Mouse (Mus musculus) left cerebral cortex, adult 18-20 months (tissue): ENCODE measurements around the gene Car4. TPM values are rescaled to one million over a fixed set of nuclear protein-coding genes. Genes with fewer than 3 reads are reported as not detected.
A peak's percentile ranks its signal among the peaks of the same experiment; 100 is the strongest.

Experiments
- DNase-seq, 2 experiments: peaks; one replicate each; pipeline ENCODE4 v3.0.0; 2021 to 2022; ENCODE audit warnings: low spot score in 2 of 2, mixed read lengths in 1 of 2
- total RNA-seq, 2 experiments: library from RNA; stranded (reverse); gene quantifications; 2 replicates each; pipeline ENCODE4 v1.2.3; 2021

Gene Car4
- total RNA-seq, 2 experiments from 2014 or later = 58.5 to 66.3 TPM

GRCm38 (mm10) chr11:84992996-84993395 is 35.4 kb downstream of the Car4 start:
- no peak for DNase-seq

- no peak for DNase-seq
Observed at GRCm38 (mm10) chr11:84995241-84995640, 37.7 kb downstream of the Car4 start.

- peak; percentile 20 to 21 for DNase-seq
Observed at GRCm38 (mm10) chr11:85003566-85003965, 46.0 kb downstream of the Car4 start.

- DNase-seq = no peak
Observed at GRCm38 (mm10) chr11:85013121-85013520, 55.5 kb downstream of the Car4 start.

Other genes with a start within 250 kb of the Car4 start
- 10 to 100 TPM; 17.4 to 17.5 TPM for gene Mrm1, start 138.3 kb upstream of the Car4 start, total RNA-seq
- gene Dhrs11, start 128.8 kb upstream of the Car4 start, total RNA-seq = 1 to 10 TPM; 7.9 to 8.4 TPM
- 10 to 100 TPM; 90.8 to 91.0 TPM for gene Ggnbp2, start 87.0 kb upstream of the Car4 start, total RNA-seq
- gene Myo19, start 77.6 kb upstream of the Car4 start, total RNA-seq = 10 to 100 TPM; 11.1 to 17.1 TPM
- 1 to 10 TPM; 5.7 to 7.0 TPM for gene Pigw, start 77.5 kb upstream of the Car4 start, total RNA-seq
- gene Znhit3, start 41.4 kb upstream of the Car4 start, total RNA-seq = 10 to 100 TPM; 32.0 to 32.8 TPM
- gene Usp32, start 182.4 kb downstream of the Car4 start, total RNA-seq = 100 to 1,000 TPM; 116 to 119 TPM
- not detected for gene 1700125H20Rik, start 212.6 kb downstream of the Car4 start, total RNA-seq